Mouse (Mus musculus): ENCODE measurements at regions not wholly inside any gene's neighbourhood (a gene's known extent, or its start where the extent isn't known, plus 50 kb on each side); places are given as distances from the start of the nearest gene placed in this dataset.

DNA sequence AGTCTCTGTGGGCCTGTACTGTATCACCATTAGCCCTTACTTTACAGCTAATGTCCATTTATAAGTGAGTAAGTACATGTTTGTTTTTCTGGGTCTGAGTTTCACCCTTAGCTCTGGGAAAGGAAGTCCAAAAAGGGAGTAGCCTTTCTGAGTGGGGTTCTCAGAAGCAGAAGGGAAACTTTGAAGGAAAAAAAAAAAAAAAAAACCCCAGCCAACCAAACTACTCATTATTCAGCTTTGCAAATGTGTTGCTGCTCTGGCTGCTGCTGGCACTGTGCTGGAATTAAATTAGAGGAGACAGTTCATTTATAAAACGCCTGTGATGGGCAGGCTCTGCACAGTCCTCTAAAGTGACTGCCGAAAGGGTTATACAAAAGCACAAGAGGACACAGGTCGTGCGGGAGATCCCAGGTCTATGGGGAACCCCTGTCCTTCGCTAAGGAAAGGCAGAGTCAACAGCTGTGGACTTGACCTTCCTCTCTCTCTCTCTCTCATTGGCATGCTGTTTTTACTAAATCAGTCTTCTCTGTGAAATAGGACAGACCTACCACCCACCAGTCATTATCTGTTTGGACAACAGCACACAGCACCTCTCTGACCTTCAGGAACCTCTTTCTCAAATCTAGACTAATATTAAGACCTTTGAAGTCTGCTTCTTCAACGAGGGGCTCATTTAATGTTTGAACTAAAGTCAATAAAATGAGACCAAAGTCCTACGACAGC lies 165.4 kb downstream of the Cd47 start:
- H3K27me3 ChIP-seq (ENCODE audit: control insufficient read depth, insufficient read depth, low read length), result no peaks in the 10 kb centered on the region
- H3K4me2 ChIP-seq (ENCODE audit: low read depth, low read length), result no peak overlapping the region
- H3K4me3 ChIP-seq (ENCODE audit: low read depth, low read length), result no peak overlapping the region
- H3K36me3 ChIP-seq (replicated peaks; ENCODE audit: control insufficient read depth, insufficient read depth, low read length), result no peaks in the 10 kb centered on the region
- no peaks in the 10 kb centered on the region for H3K9me3 ChIP-seq (replicated peaks; ENCODE audit: control insufficient read depth, low read length)
- H3K9ac ChIP-seq (replicated peaks; ENCODE audit: low read depth, low read length), result no peak overlapping the region
- peak overlapping the region; percentile 9 for H3K27ac ChIP-seq (ENCODE audit: low read depth)
- 52% methylated on average over 7 of the region's 7 CpGs for WGBS
- DNase-seq (ENCODE audit: low spot score) (no peak), ATAC-seq (ENCODE audit: insufficient read depth, low read depth) (no peak)
- TF ChIP-seq CTCF (IDR thresholded peaks at IDR 0.05; ENCODE audit: low read depth) (no peak), EP300 (IDR thresholded peaks at IDR 0.05; ENCODE audit: low read depth) (no peak)
- H3K4me1 ChIP-seq (ENCODE audit: control insufficient read depth, insufficient read depth), result peaks cover 31% of the 10 kb centered on the region

DNA sequence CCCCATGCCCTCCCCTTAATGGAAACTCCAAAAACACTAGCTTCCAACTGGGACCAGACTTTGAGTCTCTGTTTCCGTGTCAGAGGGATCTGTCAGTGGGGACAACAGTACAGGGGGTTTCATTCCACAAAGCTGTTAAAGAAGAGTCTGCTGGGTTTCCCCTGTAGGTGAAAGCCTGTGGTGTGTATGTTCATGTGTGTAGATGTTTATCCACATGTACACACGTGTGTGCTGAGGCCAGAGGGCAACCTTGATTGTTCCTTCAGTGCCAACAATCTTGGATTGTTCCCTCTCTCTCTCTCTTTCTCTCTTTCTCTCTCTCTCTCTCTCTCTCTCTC lies 165.9 kb downstream of the Cd47 start:
- Histone ChIP-seq H3K27me3 (ENCODE audit: control insufficient read depth, insufficient read depth, low read length) (no peaks in the 10 kb centered on the region), H3K4me1 (ENCODE audit: control insufficient read depth, insufficient read depth) (peaks cover 31% of the 10 kb centered on the region), H3K9me3 (replicated peaks; ENCODE audit: control insufficient read depth, low read length) (no peaks in the 10 kb centered on the region), H3K4me3 (ENCODE audit: low read depth, low read length) (no peak overlapping the region), H3K27ac (ENCODE audit: low read depth) (no peak overlapping the region), H3K9ac (replicated peaks; ENCODE audit: low read depth, low read length) (no peak overlapping the region), H3K36me3 (replicated peaks; ENCODE audit: control insufficient read depth, insufficient read depth, low read length) (no peaks in the 10 kb centered on the region), H3K4me2 (ENCODE audit: low read depth, low read length) (no peak overlapping the region)
- ATAC-seq (ENCODE audit: insufficient read depth, low read depth), result no peak
- no peak for TF ChIP-seq CTCF (IDR thresholded peaks at IDR 0.05; ENCODE audit: low read depth)
- TF ChIP-seq EP300 (IDR thresholded peaks at IDR 0.05; ENCODE audit: low read depth), result no peak
- no peak for DNase-seq (ENCODE audit: low spot score)
- 82% methylated on average over 2 of the region's 2 CpGs for WGBS

DNA sequence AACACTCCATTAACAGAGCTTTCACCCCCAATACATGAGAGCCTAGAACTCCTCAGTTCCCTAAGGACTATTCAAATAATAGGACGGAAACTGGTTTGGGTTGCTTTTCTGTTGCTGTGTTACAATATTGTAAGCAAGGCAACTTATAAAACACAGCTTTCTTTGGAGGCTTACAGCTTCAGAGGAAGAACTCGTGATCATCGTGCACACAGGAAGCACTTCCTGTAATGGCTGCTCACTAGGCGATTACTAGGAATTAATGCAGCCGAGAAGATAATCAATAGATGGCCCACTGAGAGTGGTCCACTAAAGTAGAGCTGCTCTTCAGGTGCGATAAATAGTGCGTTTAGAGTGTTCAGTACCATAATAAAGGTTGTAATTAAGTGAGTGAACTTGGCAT lies 166.8 kb downstream of the Cd47 start:
- Histone ChIP-seq H3K4me3 (ENCODE audit: low read depth, low read length) (no peak overlapping the region), H3K9me3 (replicated peaks; ENCODE audit: control insufficient read depth, low read length) (no peaks in the 10 kb centered on the region), H3K4me1 (ENCODE audit: control insufficient read depth, insufficient read depth) (peaks cover 31% of the 10 kb centered on the region), H3K27me3 (ENCODE audit: control insufficient read depth, insufficient read depth, low read length) (no peaks in the 10 kb centered on the region), H3K9ac (replicated peaks; ENCODE audit: low read depth, low read length) (no peak overlapping the region), H3K36me3 (replicated peaks; ENCODE audit: control insufficient read depth, insufficient read depth, low read length) (no peaks in the 10 kb centered on the region), H3K27ac (ENCODE audit: low read depth) (no peak overlapping the region), H3K4me2 (ENCODE audit: low read depth, low read length) (no peak overlapping the region)
- no peak for DNase-seq (ENCODE audit: low spot score)
- ATAC-seq (ENCODE audit: insufficient read depth, low read depth), result no peak
- whole genome bisulfite sequencing, result 80% methylated on average over 7 of the region's 7 CpGs
- no peak for TF ChIP-seq EP300 (IDR thresholded peaks at IDR 0.05; ENCODE audit: low read depth)
- no peak for TF ChIP-seq CTCF (IDR thresholded peaks at IDR 0.05; ENCODE audit: low read depth)

DNA sequence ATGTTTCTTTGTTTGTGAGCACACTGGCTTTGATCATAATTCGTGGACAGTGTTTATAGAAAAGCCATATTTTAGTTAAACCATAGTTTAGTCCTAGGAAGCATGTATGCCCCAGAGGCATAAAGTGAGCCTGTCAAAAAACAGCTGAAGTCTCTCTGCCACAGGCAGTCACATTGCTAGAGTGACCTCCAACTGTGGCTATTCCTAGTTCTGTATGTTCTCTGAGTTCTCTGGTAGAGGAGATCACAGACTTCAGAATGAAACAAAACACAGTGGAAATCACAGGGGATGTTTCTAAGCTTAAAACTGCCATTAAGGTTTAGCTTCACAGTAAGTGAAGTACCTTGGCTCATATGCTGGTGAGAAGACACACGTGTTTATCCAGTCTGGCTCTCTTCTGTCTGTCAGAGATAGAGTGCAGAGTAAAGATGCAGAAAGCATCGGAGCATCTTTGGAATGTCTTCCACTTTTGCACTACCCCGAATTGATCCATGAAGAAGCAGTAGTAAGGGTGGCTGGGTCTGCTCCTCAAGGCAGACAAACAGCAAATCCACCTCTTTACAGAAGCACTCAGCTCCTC lies 168.0 kb downstream of the Cd47 start:
- Histone ChIP-seq H3K9me3 (replicated peaks; ENCODE audit: control insufficient read depth, low read length) (no peaks in the 10 kb centered on the region), H3K27me3 (ENCODE audit: control insufficient read depth, insufficient read depth, low read length) (no peaks in the 10 kb centered on the region), H3K4me1 (ENCODE audit: control insufficient read depth, insufficient read depth) (peaks cover 31% of the 10 kb centered on the region), H3K9ac (replicated peaks; ENCODE audit: low read depth, low read length) (no peak overlapping the region), H3K36me3 (replicated peaks; ENCODE audit: control insufficient read depth, insufficient read depth, low read length) (no peaks in the 10 kb centered on the region), H3K27ac (ENCODE audit: low read depth) (no peak overlapping the region), H3K4me3 (ENCODE audit: low read depth, low read length) (no peak overlapping the region), H3K4me2 (ENCODE audit: low read depth, low read length) (no peak overlapping the region)
- no peak for ATAC-seq (ENCODE audit: insufficient read depth, low read depth)
- 55% methylated on average over 4 of the region's 4 CpGs for WGBS
- TF ChIP-seq EP300 (IDR thresholded peaks at IDR 0.05; ENCODE audit: low read depth), result no peak
- TF ChIP-seq CTCF (IDR thresholded peaks at IDR 0.05; ENCODE audit: low read depth), result no peak
- DNase-seq (ENCODE audit: low spot score), result no peak

DNA sequence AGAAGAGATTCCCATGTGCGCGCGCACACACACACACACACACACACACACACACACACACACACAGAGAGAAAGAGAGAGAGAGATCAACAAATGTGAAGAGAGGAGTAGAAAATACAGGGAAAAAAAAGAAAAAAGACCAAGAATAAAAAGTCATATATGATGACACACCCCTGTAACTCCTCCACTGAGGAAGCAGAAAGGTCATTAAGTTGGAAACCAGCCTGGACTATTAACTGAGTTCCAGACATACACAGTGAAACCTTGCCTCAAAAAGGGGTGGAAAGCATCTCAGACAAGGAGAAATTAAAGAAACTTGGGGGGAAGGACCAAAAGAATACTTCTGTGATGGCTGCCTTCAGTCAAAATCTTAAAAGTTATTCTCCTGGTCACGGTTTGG lies 168.7 kb downstream of the Cd47 start:
- Histone ChIP-seq H3K9me3 (replicated peaks; ENCODE audit: control insufficient read depth, low read length) (no peaks in the 10 kb centered on the region), H3K4me3 (ENCODE audit: low read depth, low read length) (no peak overlapping the region), H3K4me2 (ENCODE audit: low read depth, low read length) (no peak overlapping the region), H3K27me3 (ENCODE audit: control insufficient read depth, insufficient read depth, low read length) (no peaks in the 10 kb centered on the region), H3K9ac (replicated peaks; ENCODE audit: low read depth, low read length) (no peak overlapping the region), H3K4me1 (ENCODE audit: control insufficient read depth, insufficient read depth) (peaks cover 27% of the 10 kb centered on the region), H3K27ac (ENCODE audit: low read depth) (no peak overlapping the region), H3K36me3 (replicated peaks; ENCODE audit: control insufficient read depth, insufficient read depth, low read length) (no peaks in the 10 kb centered on the region)
- ATAC-seq (ENCODE audit: insufficient read depth, low read depth) (no peak), DNase-seq (ENCODE audit: low spot score) (no peak)
- no peak for TF ChIP-seq CTCF (IDR thresholded peaks at IDR 0.05; ENCODE audit: low read depth)
- no peak for TF ChIP-seq EP300 (IDR thresholded peaks at IDR 0.05; ENCODE audit: low read depth)
- WGBS, result 93% methylated on average over 4 of the region's 4 CpGs
